Mouse (Mus musculus) ovary, adult 10 weeks (tissue): ENCODE results near the gene Eid2. TPM values are rescaled to one million over a fixed set of nuclear protein-coding genes. Genes with fewer than 3 reads are reported as not detected.

Source experiments
- polyA plus RNA-seq: library from polyadenylated mRNA; stranded (reverse); fragments of 350-450 nt; fragmentation: Illumina TruSeq; extraction: RNeasy Lipid Tissue Mini Kit (QIAGEN cat#74804); gene quantifications from one replicate; pipeline ENCODE4 v1.2.3, GENCODE M21; 2014

The Eid2 gene
- polyA plus RNA-seq: 21.1 TPM

GRCm38 (mm10) chr7:28267129-28268041 is at the start of gene Eid2:
TSS of gene Eid2 (plus strand) at chr7:28267881.

GRCm38 (mm10) chr7:28277615-28278278 is 10.1 kb downstream of the Eid2 start, which contains the start of gene Eid2b:
TSS of gene Eid2b (plus strand) at chr7:28277739.

GRCm38 (mm10) chr7:28290638-28291590 is 23.2 kb downstream of the Eid2 start, which contains the start of gene Selenov:
TSS of gene Selenov (minus strand) at chr7:28291186.

GRCm38 (mm10) chr7:28301616-28302433 is 34.1 kb downstream of the Eid2 start, which contains the start of gene Dll3:
TSS of gene Dll3 (minus strand) at chr7:28302238.

GRCm38 (mm10) chr7:28311926-28312543 is 44.4 kb downstream of the Eid2 start, which contains the start of gene Timm50:
TSS of gene Timm50 (minus strand) at chr7:28312072.

Other genes with a start within 250 kb of the Eid2 start
- 28.0 TPM for gene Psmc4, start 217.8 kb upstream of the Eid2 start, polyA plus RNA-seq
- 0.20 TPM for gene Fcgbp, start 196.6 kb upstream of the Eid2 start, polyA plus RNA-seq
- gene 9530053A07Rik, start 138.4 kb upstream of the Eid2 start, polyA plus RNA-seq: not detected
- 16.9 TPM for gene Fbl, start 98.2 kb upstream of the Eid2 start, polyA plus RNA-seq
- 0.51 TPM for gene Dyrk1b, start 88.4 kb upstream of the Eid2 start, polyA plus RNA-seq
- gene Eid2b, start 9.9 kb downstream of the Eid2 start, polyA plus RNA-seq: 15.6 TPM
- not detected for gene Selenov, start 23.3 kb downstream of the Eid2 start, polyA plus RNA-seq
- not detected for gene Dll3, start 34.4 kb downstream of the Eid2 start, polyA plus RNA-seq
- gene Timm50, start 44.2 kb downstream of the Eid2 start, polyA plus RNA-seq: 9.9 TPM
- 39.3 TPM for gene Supt5, start 70.9 kb downstream of the Eid2 start, polyA plus RNA-seq
- 321 TPM for gene Rps16, start 82.8 kb downstream of the Eid2 start, polyA plus RNA-seq
- 1.9 TPM for gene Plekhg2, start 104.7 kb downstream of the Eid2 start, polyA plus RNA-seq
- 10.9 TPM for gene Zfp36, start 112.4 kb downstream of the Eid2 start, polyA plus RNA-seq
- gene Med29, start 124.8 kb downstream of the Eid2 start, polyA plus RNA-seq: 2.1 TPM
- 50.9 TPM for gene Paf1, start 125.1 kb downstream of the Eid2 start, polyA plus RNA-seq
- 2.7 TPM for gene Gmfg, start 169.6 kb downstream of the Eid2 start, polyA plus RNA-seq
- 0.80 TPM for gene Lrfn1, start 184.1 kb downstream of the Eid2 start, polyA plus RNA-seq
- gene Ifnl2, start 242.6 kb downstream of the Eid2 start, polyA plus RNA-seq: not detected